Mouse (Mus musculus) 3T3-L1 (cell line): ENCODE results near the gene Orm2.

Experiments
- DNase-seq: peaks from one replicate; pipeline ENCODE4 v3.0.0-alpha.2; 2015; ENCODE audit warnings: low read depth, low spot score

Gene Orm2

GRCm38 (mm10) chr4:63377483-63377882, 15.2 kb downstream of the Orm2 start:
- no peak for DNase-seq

- DNase-seq: no peak
Observed at GRCm38 (mm10) chr4:63382676-63383369, 20.6 kb downstream of the Orm2 start.

- no peak for DNase-seq
Observed at GRCm38 (mm10) chr4:63383474-63383873, 21.2 kb downstream of the Orm2 start.

GRCm38 (mm10) chr4:63384262-63384661, 22.0 kb downstream of the Orm2 start:
- no peak for DNase-seq

- no peak for DNase-seq
Observed at GRCm38 (mm10) chr4:63385253-63385652, 23.0 kb downstream of the Orm2 start.

GRCm38 (mm10) chr4:63385784-63386183, 23.5 kb downstream of the Orm2 start:
- DNase-seq: no peak

GRCm38 (mm10) chr4:63388029-63388428, 25.8 kb downstream of the Orm2 start:
- no peak for DNase-seq

GRCm38 (mm10) chr4:63389121-63389886, 27.1 kb downstream of the Orm2 start:
- DNase-seq: no peak

GRCm38 (mm10) chr4:63389887-63390528, 27.8 kb downstream of the Orm2 start:
- DNase-seq: no peak

- peak; percentile 14 for DNase-seq
Observed at GRCm38 (mm10) chr4:63391322-63391721, 29.1 kb downstream of the Orm2 start.

- peak; percentile 15 for DNase-seq
Observed at GRCm38 (mm10) chr4:63397981-63398537, 35.8 kb downstream of the Orm2 start.

GRCm38 (mm10) chr4:63398854-63399609, 36.8 kb downstream of the Orm2 start:
- peak; percentile 69 for DNase-seq

- DNase-seq: peak; percentile 73
Observed at GRCm38 (mm10) chr4:63399691-63400270, 37.5 kb downstream of the Orm2 start.

- peak; percentile 48 for DNase-seq
Observed at GRCm38 (mm10) chr4:63400541-63401306, 38.5 kb downstream of the Orm2 start.

GRCm38 (mm10) chr4:63401620-63402019, 39.4 kb downstream of the Orm2 start:
- DNase-seq: no peak

GRCm38 (mm10) chr4:63402056-63402455, 39.8 kb downstream of the Orm2 start:
- no peak for DNase-seq

GRCm38 (mm10) chr4:63402558-63402957, 40.3 kb downstream of the Orm2 start:
- no peak for DNase-seq

- DNase-seq: peak; percentile 98
Observed at GRCm38 (mm10) chr4:63403040-63403959, 41.1 kb downstream of the Orm2 start, which contains the start of gene Akna. Gene Akna, minus strand, starts transcription at chr4:63403354.

GRCm38 (mm10) chr4:63404205-63404604, 42.0 kb downstream of the Orm2 start:
- DNase-seq: no peak
